Mouse (Mus musculus): Measurements from ENCODE around the gene Ankrd44.

GRCm38 (mm10) chr1:54954856-54955255, 28.7 kb upstream of the Ankrd44 start:
- TF ChIP-seq CTCF (IDR thresholded peaks at IDR 0.05; ENCODE audit: low read depth, low read length): no peak
- TF ChIP-seq POLR2A (IDR thresholded peaks at IDR 0.05; ENCODE audit: borderline replicate concordance, low read depth, low read length): no peak

Measured in bone marrow macrophage, adult 2 months (primary cell).